Mouse (Mus musculus): Measurements from ENCODE around the gene Gm20388.

The Gm20388 gene

DNA sequence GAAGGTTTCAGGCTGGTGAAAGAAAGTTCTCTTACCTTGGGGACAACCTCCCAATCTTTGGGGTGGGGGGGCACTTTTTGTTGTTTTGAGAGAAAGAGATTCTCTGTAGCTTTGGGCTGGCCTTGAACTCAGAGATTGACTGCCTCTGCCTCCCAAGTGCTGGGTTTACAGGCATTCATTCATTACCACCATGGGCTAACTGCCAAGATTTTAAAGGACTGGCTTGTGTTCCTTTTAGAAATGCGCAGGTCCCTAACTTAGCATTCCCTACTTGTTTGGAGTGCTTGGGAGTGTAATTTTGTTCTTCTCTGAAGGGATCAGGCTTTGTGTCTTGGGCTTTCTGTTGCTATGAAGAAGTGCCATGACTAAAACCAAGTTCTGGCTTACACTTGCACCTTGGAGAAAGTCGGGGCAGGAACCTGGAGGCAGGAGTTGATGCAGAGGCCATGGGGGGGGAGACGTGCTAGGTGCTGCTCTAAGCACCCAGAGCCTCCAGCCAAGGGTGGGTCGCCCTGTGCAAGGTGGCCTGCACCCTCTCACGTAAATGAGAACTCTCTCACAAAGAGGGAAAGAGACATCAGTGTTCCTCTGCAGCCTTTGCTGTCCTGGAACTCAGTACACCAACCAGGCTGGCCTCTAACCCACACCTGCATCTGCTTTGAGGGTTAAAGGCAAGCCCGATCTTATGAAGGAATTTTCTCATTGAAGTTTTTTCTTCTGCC lies 3193.6 kb downstream of the Gm20388 start:
- no peak for DNase-seq (ENCODE audit: low read depth, low spot score)

DNA sequence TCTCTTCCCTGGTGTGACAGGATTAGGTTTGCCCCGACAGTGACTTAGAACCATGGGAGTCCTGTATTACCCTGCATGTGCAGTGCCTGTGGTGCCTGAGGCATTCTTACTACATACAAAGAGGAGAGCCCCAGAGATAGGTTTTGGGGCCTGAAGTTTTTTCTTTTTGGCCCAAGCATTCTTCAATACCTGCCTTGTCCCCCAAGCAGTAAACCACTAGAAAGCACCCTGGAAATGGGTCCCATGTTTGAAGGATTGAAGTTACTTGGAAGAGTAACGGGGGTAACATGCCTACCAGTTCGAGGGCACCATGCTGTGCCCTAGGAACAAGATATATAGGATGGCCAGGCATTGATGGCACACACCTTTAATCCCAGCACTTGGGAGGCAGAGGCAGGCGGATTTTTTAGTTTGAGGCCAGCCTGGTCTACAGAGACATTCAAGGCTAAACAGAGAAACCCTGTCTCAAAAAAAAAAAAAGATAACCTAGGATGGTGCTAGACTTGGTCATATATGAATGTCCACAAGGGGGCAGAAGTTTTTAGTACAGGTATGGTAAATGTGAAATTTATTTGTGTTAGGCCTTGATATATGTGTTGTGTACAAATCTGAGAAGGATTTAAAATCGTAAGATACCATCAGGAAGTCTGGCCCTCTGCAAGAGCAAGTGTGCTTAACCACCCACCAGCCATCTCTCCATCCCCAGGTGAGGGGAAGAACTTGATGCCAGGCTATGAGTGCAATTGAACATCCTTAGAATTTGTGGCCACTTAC lies 3195.1 kb downstream of the Gm20388 start:
- peak; percentile 74 for DNase-seq (ENCODE audit: low read depth, low spot score)

DNA sequence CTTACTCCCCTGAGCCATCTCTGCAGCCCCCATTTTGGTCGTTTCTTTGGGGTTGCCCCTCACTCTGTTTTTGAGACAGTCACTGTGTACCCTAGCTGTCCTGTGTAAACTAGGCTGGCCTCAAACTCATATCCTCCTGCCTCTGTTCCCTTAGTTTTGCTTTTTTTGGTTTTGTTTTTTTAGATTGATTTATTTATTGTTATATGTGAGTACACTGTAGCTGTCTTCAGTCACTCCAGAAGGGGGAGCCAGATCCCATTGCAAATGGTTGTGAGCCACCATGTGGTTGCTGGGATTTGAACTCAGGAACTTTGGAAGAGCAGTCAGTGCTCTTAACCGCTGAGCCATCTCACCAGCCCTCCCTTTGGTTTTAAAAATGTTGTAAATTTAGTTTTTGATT lies 3195.9 kb downstream of the Gm20388 start:
- peak; percentile 47 for DNase-seq (ENCODE audit: low read depth, low spot score)

DNA sequence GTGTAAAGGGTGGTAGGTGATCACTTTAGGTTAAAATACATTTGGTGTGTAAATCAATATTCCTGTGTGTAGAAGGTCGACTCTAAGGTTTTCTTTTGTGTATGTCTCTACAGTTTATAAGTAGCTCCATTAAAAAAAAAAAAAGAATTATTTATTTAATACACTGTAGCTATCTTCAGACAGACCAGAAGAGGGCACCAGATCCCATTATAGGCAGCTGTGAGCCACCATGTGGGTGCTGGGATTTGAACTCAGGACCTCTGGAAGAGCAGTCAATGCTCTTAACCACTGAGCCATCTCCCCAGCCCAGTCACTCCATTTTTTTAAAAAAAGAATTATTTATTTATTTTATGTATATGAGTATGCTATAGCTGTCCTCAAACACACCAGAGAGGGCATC lies 3197.4 kb downstream of the Gm20388 start:
- no peak for DNase-seq (ENCODE audit: low read depth, low spot score)

DNA sequence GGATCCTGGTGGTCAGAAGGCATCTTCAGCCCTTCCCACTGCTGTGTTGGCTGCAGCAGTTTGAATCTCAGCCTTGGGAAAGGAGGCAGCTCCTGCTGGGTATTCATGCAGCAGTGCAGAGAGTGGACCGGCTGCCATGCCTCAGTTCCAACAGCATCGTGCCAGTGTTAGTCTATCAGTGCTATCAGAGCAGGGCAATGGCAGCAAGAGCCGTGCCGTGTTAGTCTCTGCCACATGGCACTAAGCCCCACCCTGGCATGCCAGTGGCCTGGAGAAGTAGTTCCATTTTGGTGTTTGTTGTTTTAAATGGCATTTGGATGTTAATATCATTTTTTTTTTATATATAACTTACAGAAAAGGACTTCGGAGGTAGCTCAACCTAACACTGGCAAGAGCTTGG lies 3198.3 kb downstream of the Gm20388 start:
- no peak for DNase-seq (ENCODE audit: low read depth, low spot score)

GRCm38 (mm10) chr8:123110649-123111048 lies 3200.0 kb downstream of the Gm20388 start:
- peak; percentile 72 for DNase-seq (ENCODE audit: low read depth, low spot score)

GRCm38 (mm10) chr8:123112892-123113291 lies 3202.3 kb downstream of the Gm20388 start:
- DNase-seq (ENCODE audit: low read depth, low spot score), result no peak

- peak; percentile 51 for DNase-seq (ENCODE audit: low read depth, low spot score)
Observed at GRCm38 (mm10) chr8:123113908-123114469, 3203.3 kb downstream of the Gm20388 start.

DNA sequence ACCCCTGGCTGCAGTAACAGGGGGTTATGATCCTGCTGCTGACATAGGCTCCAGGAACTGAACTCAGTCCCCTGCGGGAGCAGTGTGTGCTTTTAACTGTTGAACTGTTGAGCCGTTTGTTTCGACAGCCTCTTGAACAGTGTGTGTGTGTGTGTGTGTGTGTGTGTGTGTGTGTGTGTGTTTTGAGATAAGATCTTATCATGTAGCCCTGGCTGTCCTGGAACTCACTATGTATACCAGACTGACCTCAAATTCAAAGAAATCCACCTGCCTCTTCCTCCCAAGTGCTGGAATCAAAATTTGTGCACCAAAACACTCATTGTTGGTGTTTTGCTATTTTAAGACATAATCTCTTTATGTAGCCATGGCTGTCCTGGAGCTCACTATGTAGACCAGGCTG lies 3204.0 kb downstream of the Gm20388 start:
- DNase-seq (ENCODE audit: low read depth, low spot score), result peak; percentile 36

DNA sequence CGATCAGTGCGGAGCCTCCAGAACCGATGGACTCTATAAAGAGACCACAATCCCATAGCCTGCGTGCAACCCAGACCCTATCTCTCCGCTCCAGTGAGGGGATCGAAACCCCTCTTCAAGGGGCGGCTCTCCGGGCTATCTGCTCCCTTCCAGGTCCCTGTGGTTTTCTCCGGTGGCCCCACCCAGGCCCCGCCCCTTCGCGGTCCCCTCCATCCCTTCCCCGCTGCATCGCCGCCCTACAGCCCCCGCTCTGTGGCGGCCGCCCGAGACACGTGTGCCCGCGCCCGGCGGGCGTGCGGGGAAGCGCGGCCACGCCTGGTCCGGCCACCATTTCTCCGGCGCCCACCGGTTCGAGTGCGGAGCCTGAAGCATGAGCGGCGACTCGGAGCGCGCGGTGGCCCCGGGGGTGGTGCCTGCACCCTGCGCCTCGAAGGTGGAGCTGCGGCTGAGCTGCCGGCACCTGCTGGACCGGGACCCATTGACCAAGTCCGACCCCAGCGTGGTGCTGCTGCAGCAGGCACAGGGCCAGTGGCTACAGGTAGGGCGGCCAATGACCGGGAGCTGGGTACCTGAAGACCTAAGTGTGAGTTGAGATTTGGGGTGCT lies 3206.6 kb downstream of the Gm20388 start, which contains the start of gene Cpne7:
Gene Cpne7 (plus strand): TSS at position 248 of the 605 bp plus-strand sequence.
- peak; percentile 45 for DNase-seq (ENCODE audit: low read depth, low spot score)

DNA sequence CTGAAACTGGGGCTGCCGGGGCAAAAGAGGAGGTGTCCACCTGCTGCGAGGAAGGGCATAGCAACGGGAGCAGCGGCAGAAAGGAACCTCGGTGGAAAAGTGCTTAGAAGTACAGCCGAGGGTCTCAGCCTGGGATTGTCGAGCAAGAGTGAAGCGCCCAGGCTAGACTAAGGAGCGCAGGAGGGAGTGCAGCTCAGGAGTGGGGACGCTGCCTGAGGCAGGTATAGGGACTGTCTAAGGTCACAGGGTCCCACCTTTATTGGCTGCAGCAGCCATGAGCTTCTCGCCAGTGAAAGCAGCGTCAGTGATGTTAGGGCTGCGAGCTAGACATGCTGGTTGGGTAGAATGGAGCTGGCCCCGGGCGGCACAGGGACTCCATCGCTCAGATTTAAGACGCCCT lies 3207.1 kb downstream of the Gm20388 start:
- no peak for DNase-seq (ENCODE audit: low read depth, low spot score)

DNA sequence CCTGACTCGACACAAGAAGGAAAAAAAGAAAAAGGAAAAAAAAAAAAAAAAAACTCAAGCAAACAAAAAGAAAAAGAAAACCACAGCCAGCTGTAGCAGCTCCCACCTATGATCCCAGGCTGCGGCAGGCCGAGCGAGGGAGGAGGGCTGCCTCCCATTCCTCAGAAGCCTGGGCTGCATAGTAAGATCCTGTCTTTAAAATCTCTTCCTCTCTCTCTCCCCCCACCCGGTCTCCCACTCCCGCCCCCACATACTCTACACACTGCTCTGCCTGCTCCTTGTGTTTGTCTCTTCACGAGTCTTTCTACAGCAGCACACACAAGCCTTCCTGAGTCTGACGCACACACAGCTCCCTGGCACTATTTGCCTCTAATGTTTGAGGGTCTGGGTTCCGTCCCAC lies 3211.4 kb downstream of the Gm20388 start:
- no peak for DNase-seq (ENCODE audit: low read depth, low spot score)

DNA sequence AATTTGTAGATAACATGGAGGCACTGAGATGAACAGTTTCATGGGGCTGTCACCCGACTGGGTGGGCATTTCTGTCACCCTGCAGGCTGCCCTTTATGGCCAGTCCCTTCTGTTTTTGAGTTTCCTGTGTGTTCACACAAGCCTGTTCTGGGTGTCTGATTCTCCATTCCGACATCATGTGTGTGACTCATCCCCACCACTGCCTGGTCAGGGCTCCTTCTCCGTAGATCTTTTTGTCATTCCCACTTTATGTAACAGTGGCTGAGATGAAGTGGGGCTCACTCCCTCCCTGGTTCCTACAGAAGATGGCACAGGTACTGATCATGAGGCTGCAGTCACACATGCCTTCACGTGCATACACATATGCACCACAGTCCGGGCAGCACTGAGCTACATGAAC lies 3212.0 kb downstream of the Gm20388 start:
- DNase-seq (ENCODE audit: low read depth, low spot score), result no peak

GRCm38 (mm10) chr8:123126193-123126816 lies 3215.7 kb downstream of the Gm20388 start:
- DNase-seq (ENCODE audit: low read depth, low spot score), result peak; percentile 21

GRCm38 (mm10) chr8:123131041-123131440 lies 3220.4 kb downstream of the Gm20388 start:
- DNase-seq (ENCODE audit: low read depth, low spot score), result no peak

DNA sequence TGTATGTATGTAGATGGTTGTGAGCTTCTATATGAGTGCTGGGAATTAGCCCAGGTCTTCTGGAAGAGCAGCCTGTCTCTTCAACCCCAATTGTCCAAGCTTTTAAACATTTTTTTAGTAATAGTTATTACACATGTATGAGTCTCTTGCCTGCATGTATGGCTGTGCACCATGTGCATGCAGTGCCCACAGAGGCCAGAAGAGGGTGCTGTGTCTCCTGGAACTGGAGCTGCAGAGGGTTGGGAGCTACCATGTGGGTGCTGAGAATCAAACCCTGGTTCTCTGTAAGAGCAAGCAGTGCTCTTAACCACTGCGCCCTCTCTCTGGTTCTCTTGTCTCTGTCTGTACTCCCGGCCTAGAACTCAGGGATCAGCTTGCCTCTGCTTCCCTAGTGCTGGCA lies 3222.3 kb downstream of the Gm20388 start:
- no peak for DNase-seq (ENCODE audit: low read depth, low spot score)

- no peak for DNase-seq (ENCODE audit: low read depth, low spot score)
Observed at GRCm38 (mm10) chr8:123134149-123134713, 3223.6 kb downstream of the Gm20388 start.

GRCm38 (mm10) chr8:123135406-123135805 lies 3224.8 kb downstream of the Gm20388 start:
- no peak for DNase-seq (ENCODE audit: low read depth, low spot score)

DNA sequence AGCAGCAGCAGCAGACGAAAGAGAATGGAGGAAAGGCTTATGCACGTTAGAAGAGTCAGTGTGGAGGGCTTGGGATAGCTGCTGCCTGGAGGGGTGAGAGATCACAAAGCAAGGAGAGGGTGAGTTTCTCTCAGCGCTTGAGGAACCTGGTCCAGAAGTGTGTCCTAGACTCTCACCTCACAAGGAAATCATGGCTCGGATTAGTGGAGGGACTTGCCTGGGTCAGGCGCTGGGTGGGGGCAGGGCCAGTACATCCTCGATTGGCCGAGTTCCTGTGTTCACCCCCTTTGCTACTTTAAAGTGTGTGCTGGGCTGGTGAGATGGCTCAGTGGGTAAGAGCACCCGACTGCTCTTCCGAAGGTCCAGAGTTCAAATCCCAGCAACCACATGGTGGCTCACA lies 3225.2 kb downstream of the Gm20388 start:
- no peak for DNase-seq (ENCODE audit: low read depth, low spot score)

DNA sequence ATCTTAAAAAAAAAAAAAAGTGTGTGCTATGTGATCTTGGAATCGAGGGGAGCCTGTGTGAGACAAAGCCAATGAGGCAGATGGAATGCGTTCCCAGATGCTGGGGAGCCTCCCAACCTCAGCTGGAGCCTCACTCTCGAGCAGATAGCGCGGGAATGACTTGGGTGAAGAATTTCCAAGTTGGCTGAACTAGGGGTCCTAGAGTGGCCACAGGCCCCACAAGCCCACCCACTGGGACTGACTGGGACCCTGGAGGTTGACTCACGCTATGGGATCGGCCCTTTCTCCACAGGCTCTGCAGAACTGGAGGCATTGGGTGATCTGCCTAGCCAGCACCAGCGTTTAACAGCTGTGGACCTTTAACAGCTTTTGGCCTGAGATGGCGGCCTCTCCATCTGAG lies 3225.6 kb downstream of the Gm20388 start:
- no peak for DNase-seq (ENCODE audit: low read depth, low spot score)

DNA sequence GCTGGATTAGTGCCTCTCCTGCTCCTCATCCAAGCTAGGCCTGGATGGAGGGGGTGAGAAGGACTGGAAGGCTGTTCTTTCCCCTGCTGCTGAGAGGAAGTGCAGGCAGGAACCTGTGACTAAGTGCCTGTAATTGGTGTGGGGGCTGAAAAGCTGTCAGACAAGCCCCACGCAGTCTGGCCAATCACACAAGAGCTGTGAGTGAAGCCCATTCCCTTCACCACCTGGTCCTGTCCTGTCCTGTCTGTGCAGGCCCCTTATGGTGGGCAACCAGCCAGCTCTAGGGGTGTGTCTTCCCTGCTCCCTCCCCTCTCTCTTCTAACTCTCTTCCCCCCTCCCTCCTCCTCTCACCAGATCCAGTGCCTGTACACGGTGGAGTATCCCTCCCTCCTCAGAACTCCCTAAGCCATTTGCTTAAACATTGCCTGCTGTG lies 3227.0 kb downstream of the Gm20388 start:
- no peak for DNase-seq (ENCODE audit: low read depth, low spot score)

Data from CD4-positive helper T cell, adult 2 months (primary cell).